Mouse (Mus musculus): ENCODE measurements at regions not wholly inside any gene's neighbourhood (a gene's known extent, or its start where the extent isn't known, plus 50 kb on each side); places are given as distances from the start of the nearest gene placed in this dataset.

DNA sequence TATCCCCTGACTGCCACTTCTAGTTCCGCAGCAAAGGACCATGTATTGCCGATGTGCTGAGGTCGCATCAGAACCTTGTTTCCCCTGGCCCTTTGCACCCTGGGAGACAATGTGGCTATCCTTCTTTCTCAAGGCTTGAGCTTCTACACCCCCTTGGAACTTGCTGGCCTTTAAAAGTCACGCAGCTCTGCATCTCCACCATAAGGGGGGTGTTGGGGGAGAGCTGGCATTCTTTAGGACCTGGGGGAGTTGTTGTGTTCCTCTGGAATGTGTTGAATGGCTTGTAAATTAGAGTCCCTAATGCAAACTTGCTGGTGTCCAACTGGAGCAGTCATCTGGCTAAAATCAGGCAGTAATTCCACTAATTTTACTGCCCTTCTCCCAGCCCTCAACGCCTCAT, 446.6 kb upstream of the Nr2f2 start:
- H3K27ac ChIP-seq (replicated peaks; ENCODE audit: low read depth, low read length): no peak overlapping the region

DNA sequence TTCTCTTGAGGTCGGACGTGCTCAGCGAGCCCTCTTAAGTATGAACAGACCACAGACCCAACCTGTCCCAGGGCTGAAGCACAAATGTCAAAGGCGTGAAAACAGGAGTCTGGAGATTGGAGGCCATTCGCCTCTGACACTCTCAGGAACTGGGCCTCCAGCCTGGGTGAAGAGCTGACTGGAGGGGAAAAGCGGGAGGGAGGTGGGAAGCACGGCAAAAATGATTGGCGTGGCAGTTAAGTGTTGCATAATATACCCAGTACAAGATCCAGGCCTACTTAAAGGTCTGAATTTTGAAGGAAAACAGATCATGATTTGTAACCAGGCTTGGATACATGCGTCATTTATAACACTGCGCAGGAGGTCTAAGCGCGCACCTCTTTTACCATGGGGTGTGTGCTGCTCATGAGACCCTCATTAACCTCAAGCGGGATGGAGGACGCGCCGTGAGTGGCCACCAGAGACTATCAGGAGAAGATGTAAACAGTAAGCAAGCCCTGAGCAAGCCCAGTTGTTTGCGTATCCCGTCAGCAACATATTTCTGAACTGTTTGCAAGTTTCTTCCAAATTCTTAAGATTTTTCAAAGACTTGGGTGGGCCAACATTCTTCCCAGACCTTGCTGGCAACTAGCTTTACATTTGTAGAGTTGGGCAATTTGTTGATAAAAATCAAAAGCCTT, 444.0 kb upstream of the Nr2f2 start:
- Histone ChIP-seq H3K4me3 (ENCODE audit: insufficient read depth, low read depth, low read length) (no peak overlapping the region), H3K4me1 (ENCODE audit: control insufficient read depth, insufficient read depth, insufficient read length, low read length) (no peaks in the 10 kb centered on the region), H3K27ac (replicated peaks; ENCODE audit: low read depth, low read length) (no peak overlapping the region)

More for the DNA sequence above, 446.6 kb upstream of the Nr2f2 start:
- Histone ChIP-seq H3K4me1 (ENCODE audit: control insufficient read depth, insufficient read depth, insufficient read length, low read length) (no peaks in the 10 kb centered on the region), H3K4me3 (ENCODE audit: insufficient read depth, low read depth, low read length) (no peak overlapping the region)

DNA sequence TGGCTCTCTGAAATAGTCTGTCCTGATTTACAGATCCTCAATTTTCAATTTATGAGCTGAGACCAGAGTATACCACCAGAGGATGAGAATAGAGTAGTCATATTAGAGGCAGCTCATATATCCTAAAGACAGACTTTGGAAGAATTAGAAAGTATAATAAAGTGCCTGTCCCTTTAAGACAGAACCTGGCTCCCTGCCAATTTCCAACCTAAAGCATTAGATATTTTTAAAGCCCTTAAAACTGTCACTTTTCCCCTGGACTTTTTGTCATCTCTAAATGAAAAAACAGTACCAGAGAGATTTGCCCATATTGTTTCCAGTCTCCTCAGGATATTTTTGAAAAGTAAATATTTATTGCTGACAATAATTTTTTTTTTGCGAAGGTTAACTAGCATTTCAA, 437.7 kb upstream of the Nr2f2 start:
- Histone ChIP-seq H3K4me1 (ENCODE audit: control insufficient read depth, insufficient read depth, insufficient read length, low read length) (no peaks in the 10 kb centered on the region), H3K4me3 (ENCODE audit: insufficient read depth, low read depth, low read length) (no peak overlapping the region), H3K27ac (replicated peaks; ENCODE audit: low read depth, low read length) (no peak overlapping the region)

DNA sequence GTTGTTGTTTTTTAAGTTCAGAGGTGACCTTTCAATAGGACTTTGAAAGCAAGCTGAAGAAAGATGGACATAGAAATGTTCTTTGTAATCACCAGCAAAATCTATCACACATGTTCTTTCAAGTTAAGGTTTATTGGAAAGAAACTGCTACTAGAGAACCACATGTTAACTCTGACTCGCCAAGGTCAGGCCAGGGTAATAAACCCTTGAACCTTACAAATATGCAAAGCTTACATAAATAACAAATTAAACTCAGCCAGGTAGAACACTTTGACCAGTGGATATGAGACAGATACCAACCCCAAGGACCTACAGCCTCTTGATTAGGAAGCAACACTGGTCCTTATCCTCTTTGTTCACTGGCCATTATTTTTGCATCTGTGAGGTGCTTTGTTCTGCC, 433.4 kb upstream of the Nr2f2 start:
- no peaks in the 10 kb centered on the region for H3K4me1 ChIP-seq (ENCODE audit: control insufficient read depth, insufficient read depth, insufficient read length, low read length)

DNA sequence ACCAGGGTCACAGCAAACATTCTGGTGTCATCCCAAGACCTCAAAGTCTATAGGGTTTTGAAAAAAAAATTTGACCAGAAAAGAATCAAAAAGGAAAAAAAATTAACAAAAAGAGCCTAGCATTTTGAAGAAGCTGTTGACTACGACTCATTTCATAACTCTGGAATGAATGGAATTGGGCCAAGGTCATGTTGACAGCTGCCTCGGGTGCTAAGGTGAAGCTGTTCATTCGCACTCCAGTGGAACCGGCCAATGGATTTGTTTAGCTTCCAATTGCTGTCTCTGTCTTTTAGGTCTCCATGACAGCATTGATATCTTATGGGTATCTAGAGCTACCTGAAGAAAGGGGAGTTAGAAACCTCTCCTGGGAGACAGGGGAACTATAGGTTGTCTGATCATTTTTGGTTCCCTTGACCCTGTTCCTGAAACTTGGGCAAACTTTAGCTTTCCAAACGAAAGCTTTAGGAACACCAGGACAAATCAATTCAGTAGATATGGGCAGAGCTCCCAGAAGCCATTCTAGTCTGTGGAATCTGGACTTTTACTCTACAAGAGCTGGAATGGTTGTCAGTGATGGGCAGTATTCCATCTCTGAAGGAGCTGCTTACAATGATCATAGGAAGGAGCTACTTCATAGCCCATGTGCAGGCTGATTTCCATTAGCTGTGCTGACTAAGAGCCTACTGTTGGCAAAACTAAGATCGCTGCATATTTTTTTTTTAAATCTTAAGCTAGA, 432.7 kb upstream of the Nr2f2 start:
- Histone ChIP-seq H3K4me3 (ENCODE audit: insufficient read depth, low read depth, low read length) (no peak overlapping the region), H3K27ac (replicated peaks; ENCODE audit: low read depth, low read length) (no peak overlapping the region), H3K4me1 (ENCODE audit: control insufficient read depth, insufficient read depth, insufficient read length, low read length) (no peaks in the 10 kb centered on the region)

More for the DNA sequence above, 433.4 kb upstream of the Nr2f2 start:
- Histone ChIP-seq H3K4me3 (ENCODE audit: insufficient read depth, low read depth, low read length) (no peak overlapping the region), H3K27ac (replicated peaks; ENCODE audit: low read depth, low read length) (no peak overlapping the region)

DNA sequence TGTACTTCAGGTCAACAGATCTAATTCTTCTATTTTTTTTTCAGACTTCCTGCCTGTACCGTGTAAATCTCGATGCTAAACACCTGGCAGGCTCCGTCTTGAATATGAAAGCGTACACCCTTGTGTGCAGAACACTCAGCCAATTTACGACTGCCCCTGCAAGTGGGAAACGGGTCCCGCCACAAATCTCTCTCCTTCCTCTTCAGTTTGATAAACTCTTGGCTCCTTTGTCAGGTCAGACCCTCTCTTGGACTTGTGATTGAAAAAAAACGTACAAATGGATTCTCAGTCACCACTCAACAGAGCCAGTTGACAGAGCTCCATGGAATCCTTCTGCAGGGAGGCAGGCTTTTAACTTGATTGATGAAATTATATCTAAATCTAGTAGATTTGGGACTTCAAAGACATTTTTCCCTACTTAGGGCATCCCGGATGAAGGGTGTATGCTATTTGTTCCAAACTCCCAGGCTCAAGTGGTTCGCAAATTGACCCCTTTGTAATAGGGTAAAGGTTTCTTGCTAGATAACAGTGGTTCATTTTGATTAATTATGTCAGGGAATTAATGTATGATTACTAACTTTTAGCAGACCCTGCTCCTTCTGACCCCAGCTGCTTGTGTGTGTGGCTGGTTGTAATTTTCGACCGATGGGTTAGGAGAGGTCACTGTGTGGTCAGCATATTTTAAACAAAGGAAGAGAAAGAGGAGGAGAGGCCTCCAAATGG, 429.7 kb upstream of the Nr2f2 start:
- Histone ChIP-seq H3K4me3 (ENCODE audit: insufficient read depth, low read depth, low read length) (no peak overlapping the region), H3K27ac (replicated peaks; ENCODE audit: low read depth, low read length) (no peak overlapping the region), H3K4me1 (ENCODE audit: control insufficient read depth, insufficient read depth, insufficient read length, low read length) (no peaks in the 10 kb centered on the region)

DNA sequence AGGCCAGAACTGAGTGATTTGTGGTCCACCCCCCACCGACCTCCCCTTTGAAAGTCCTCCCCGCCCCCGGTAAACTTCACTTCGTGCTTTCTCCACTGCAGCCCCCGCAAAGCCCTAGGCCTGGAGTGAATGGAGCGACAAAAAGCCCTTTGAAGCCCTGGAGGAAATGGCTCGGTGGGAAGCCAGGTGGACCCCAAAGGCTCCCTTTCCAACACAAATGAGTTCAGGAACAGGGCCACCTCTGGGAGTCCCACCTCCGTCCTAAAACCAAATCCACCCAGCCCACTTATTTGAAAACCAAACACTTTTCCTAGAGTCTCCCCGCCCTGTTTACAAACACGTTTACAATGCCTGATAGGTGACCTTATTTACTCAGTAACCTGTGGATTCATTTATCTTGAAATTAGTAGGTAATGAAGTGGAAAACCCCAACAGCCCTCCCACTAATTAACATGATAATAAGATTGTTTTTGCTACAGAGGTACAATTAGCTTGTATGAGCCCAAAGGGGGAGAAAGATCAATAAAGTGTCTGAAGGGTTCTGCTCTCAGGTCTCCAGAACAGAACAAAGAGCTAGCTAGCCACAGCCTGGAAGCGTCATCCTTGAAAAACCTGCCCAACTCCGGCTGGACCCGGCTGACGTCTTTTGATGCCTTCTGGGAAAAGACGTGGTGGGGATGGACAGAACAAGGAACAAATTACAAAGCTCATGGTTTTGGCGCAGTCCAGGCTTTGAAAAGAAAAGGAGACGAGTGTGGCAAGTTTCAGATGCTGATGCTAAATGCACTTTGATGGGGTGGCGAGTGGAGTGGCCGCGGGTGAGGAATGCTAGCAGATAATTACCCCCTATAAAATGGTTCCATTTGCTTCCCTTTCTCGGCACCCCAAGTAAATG, 422.6 kb upstream of the Nr2f2 start:
- no peaks in the 10 kb centered on the region for H3K4me1 ChIP-seq (ENCODE audit: control insufficient read depth, insufficient read depth, insufficient read length, low read length)
- no peak overlapping the region for H3K27ac ChIP-seq (replicated peaks; ENCODE audit: low read depth, low read length)
- no peak overlapping the region for H3K4me3 ChIP-seq (ENCODE audit: insufficient read depth, low read depth, low read length)

DNA sequence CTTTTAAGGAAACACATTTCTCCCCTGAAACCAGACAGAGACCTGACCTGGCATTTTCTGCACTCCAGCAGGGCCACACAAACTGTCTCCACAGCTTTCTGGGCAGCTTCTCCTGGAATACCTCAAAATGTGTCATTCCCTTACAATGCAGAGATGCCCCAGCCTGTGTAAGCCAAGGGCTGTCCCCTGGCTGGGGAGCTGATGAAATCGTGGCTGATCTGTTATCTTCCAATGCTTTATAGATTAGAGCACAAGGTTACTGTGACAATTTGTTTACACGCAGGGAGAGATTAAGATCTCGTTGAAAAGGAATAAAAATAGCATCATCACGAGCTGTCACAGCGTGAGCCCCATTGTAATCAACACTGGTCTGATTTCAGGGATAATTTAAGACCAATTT, 421.4 kb upstream of the Nr2f2 start:
- no peak overlapping the region for H3K4me3 ChIP-seq (ENCODE audit: insufficient read depth, low read depth, low read length)
- H3K4me1 ChIP-seq (ENCODE audit: control insufficient read depth, insufficient read depth, insufficient read length, low read length): no peaks in the 10 kb centered on the region
- H3K27ac ChIP-seq (replicated peaks; ENCODE audit: low read depth, low read length): no peak overlapping the region

DNA sequence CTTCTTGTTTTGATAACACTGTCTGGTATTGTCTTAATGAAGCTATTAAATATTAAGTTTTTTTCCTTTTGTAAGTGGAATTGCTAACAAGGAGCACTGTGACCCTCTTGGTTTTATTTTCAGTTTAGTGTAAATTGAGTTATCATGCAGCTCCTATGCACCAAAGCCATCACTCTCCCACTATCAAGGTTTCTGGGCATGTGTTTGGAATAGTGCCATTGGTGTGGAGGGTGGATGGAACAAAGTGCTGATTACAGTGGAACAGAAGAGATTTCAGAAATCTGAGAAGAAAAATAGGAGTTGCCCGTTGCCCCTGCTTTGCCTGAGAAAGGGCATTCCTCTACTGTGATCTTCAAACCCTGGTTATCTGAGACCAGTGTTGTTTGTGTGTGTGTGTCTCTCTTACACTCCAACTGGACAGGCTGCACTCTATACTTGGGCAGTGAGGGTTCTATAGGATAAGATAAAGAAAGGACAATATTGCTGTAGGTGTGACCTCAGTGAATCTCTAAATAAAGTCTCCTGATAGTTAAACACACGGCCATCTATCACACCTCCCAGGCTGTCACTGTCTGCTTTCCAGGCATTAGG, 414.3 kb upstream of the Nr2f2 start:
- no peak overlapping the region for H3K4me3 ChIP-seq (ENCODE audit: insufficient read depth, low read depth, low read length)
- no peak overlapping the region for H3K27ac ChIP-seq (replicated peaks; ENCODE audit: low read depth, low read length)
- no peaks in the 10 kb centered on the region for H3K4me1 ChIP-seq (ENCODE audit: control insufficient read depth, insufficient read depth, insufficient read length, low read length)

DNA sequence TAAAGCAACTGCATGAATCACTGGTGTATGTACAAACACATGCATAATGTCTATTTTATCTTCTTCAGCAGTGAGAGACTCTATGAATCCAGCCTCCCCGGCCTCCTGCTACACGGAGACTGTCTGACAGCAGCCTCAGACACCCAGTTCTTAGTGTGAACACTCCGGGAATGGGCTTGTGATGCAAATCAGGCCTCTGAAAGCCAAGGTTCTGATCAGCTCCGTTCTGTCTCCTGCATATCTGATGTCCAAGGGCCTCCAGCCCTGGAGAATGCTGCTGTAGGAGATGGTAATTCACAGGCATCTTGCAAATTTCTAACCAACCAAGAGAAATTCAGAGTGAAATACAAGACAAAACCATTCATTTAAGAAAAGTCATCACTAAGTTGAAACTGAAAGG, 411.2 kb upstream of the Nr2f2 start:
- Histone ChIP-seq H3K4me3 (ENCODE audit: insufficient read depth, low read depth, low read length) (no peak overlapping the region), H3K4me1 (ENCODE audit: control insufficient read depth, insufficient read depth, insufficient read length, low read length) (no peaks in the 10 kb centered on the region), H3K27ac (replicated peaks; ENCODE audit: low read depth, low read length) (no peak overlapping the region)

DNA sequence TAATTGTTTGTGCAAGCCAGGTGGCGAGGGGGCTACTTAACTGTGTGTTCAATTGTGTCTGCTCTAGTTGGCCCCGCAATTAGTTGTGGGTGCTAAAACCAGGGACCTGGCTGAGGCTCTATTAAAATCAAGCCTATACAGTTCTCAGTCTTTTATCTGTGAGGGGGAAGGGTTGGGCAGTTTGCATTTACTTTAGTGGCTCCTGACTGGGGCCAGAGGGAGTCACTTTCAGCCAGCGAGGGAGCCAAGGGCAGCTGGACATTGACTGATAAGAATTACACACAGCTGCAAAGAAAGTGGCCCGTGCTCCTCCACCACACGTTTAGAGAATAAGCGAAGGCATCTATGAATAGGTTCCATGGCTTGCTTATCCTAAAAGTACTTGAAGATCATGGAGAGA, 403.1 kb upstream of the Nr2f2 start:
- H3K27ac ChIP-seq (replicated peaks; ENCODE audit: low read depth, low read length): no peak overlapping the region
- no peaks in the 10 kb centered on the region for H3K4me1 ChIP-seq (ENCODE audit: control insufficient read depth, insufficient read depth, insufficient read length, low read length)
- H3K4me3 ChIP-seq (ENCODE audit: insufficient read depth, low read depth, low read length): no peak overlapping the region

DNA sequence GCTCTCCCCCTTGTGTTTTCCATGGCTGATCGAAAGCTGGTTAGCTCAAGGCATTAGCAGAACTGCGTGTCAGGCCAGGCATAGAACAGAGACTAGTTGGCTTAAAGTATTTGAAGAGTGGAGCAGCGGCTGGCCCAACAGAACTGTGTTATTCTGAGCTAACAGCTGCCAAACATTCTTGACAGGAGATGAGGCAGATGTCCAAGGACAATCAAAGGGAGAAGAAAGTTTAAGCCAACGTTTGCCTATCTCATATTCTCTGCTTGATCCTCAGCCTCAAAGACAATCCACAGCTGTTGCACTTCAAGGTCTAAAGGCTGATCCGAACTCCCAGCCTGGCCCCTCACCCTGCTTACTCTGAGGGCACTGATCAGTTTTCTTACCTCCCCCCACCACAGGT, 401.2 kb upstream of the Nr2f2 start:
- Histone ChIP-seq H3K27ac (replicated peaks; ENCODE audit: low read depth, low read length) (no peak overlapping the region), H3K4me1 (ENCODE audit: control insufficient read depth, insufficient read depth, insufficient read length, low read length) (no peaks in the 10 kb centered on the region), H3K4me3 (ENCODE audit: insufficient read depth, low read depth, low read length) (no peak overlapping the region)

DNA sequence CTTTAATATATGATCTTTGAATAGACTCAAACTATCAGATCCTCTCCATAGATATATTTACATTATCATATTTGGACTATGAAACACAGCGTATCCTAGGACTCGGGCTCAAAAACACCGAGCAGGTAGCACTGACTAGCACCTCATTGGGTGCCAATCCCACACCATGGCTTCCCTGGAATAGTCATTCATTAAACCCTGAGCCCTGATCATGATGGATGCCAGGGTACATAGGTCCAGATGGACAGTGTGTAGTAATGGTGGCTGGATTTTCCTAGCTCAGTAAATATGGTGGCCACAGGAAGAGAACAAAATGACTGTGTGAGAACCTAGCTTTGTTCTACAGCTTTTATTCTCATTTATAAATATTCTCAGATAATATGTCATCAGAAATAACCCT, 390.1 kb upstream of the Nr2f2 start:
- Histone ChIP-seq H3K4me1 (ENCODE audit: control insufficient read depth, insufficient read depth, insufficient read length, low read length) (no peaks in the 10 kb centered on the region), H3K27ac (replicated peaks; ENCODE audit: low read depth, low read length) (no peak overlapping the region), H3K4me3 (ENCODE audit: insufficient read depth, low read depth, low read length) (no peak overlapping the region)

DNA sequence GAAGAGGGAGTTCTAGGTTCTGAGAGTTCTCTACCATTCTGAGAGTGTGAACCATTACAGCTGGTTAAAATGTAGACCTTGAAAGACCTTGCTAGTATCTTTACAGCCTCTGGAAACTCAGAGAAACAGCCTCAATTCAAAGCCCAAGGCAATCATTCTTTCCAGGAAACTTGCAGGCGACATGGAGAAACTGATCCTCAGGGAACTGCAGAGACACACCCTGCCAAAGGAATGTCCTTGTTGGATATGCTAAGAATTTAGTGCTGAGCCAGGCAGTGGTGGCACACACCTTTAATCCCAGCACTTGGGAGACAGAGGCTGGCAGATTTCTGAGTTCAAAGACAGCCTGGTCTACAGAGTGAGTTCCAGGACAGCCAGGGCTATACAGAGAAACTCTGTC, 388.3 kb upstream of the Nr2f2 start:
- Histone ChIP-seq H3K4me3 (ENCODE audit: insufficient read depth, low read depth, low read length) (no peak overlapping the region), H3K4me1 (ENCODE audit: control insufficient read depth, insufficient read depth, insufficient read length, low read length) (no peaks in the 10 kb centered on the region), H3K27ac (replicated peaks; ENCODE audit: low read depth, low read length) (no peak overlapping the region)

DNA sequence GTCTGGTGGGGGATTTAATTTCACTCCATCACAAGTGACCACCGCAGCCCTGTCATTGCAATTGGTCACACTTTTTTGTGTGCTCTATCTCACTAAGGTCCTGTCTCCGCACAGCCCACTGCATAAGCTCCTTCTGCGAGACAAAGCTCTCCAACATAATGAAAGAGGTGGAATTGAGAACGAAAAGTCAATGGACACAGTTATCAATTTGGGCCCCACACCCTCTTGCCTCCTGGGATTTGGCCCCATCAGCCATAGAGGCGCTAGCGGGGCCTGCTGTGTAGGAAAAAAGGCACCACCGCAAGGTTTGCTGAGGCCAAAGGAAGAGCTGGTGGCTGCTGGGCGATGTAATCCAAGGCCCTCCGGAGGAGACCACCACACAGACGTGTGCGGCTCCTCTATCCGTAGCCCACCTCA, 386.3 kb upstream of the Nr2f2 start:
- Histone ChIP-seq H3K4me1 (ENCODE audit: control insufficient read depth, insufficient read depth, insufficient read length, low read length) (no peaks in the 10 kb centered on the region), H3K27ac (replicated peaks; ENCODE audit: low read depth, low read length) (no peak overlapping the region), H3K4me3 (ENCODE audit: insufficient read depth, low read depth, low read length) (no peak overlapping the region)
